Mouse (Mus musculus) limb, embryonic 11.5 days (tissue): ENCODE measurements around the gene Nell1. TPM values are rescaled to one million over a fixed set of nuclear protein-coding genes. Genes with fewer than 3 reads are reported as not detected.
A peak's percentile ranks its signal among the peaks of the same experiment; 100 is the strongest.

ENCODE experiments used
- ATAC-seq: fragments of 200-750 bp; cut with Nextera tagmentation; 2 replicates; pipeline ENCODE4 v1.8.0; 2017; ENCODE audit warnings: low read depth; ENCODE audit not compliant: insufficient number of reproducible peaks, low FRiP score, low TSS enrichment
- DNase-seq: peaks from one replicate; pipeline ENCODE4 v3.0.0-alpha.2; 2015; ENCODE audit warnings: low spot score
- H3K27ac ChIP-seq: fragments of 300-500 bp; sonication (generic); replicated peaks from 2 replicates; pipeline ENCODE4 v1.5.1; 2014; ENCODE audit warnings: low read depth, mild to moderate bottlenecking, low read length
- H3K27me3 ChIP-seq: fragments of 300-500 bp; sonication (generic); 2 replicates; pipeline ENCODE4 v1.6.1; 2014; ENCODE audit warnings: mild to moderate bottlenecking, low read length, mixed read lengths; ENCODE audit not compliant: control insufficient read depth, insufficient read depth
- H3K36me3 ChIP-seq: fragments of 300-500 bp; sonication (generic); 2 replicates; pipeline ENCODE4 v1.6.1; 2014; ENCODE audit warnings: mild to moderate bottlenecking, low read length, moderate library complexity, mixed read lengths; ENCODE audit not compliant: control insufficient read depth, insufficient read depth
- H3K4me1 ChIP-seq: fragments of 300-500 bp; sonication (generic); 2 replicates; pipeline ENCODE4 v1.6.1; 2014; ENCODE audit warnings: low read length, mixed read lengths; ENCODE audit not compliant: control insufficient read depth, insufficient read depth
- H3K4me2 ChIP-seq: fragments of 300-500 bp; sonication (generic); 2 replicates; pipeline ENCODE4 v1.6.1; 2014; ENCODE audit warnings: low read depth, mild to moderate bottlenecking, moderate library complexity; ENCODE audit not compliant: severe bottlenecking
- H3K4me3 ChIP-seq: fragments of 300-500 bp; sonication (generic); 2 replicates; pipeline ENCODE4 v1.5.1; 2014; ENCODE audit warnings: low read depth, low read length
- H3K9ac ChIP-seq: fragments of 300-500 bp; sonication (generic); 2 replicates; pipeline ENCODE4 v1.6.1; 2014; ENCODE audit warnings: mild to moderate bottlenecking, low read length
- H3K9me3 ChIP-seq: fragments of 300-500 bp; sonication (generic); 2 replicates; pipeline ENCODE4 v1.6.1; 2016; ENCODE audit warnings: low read length; ENCODE audit not compliant: control insufficient read depth
- WGBS: fragments of 180-500 bp; shearing (Covaris S2); extraction: QIAGEN DNeasy Blood & Tissue Kit; methylation state at CpG from one replicate; pipeline ENCODE4 v1.1.7; 2014; 5-methylcytosine and 5-hydroxymethylcytosine counted together
- polyA plus RNA-seq: library from polyadenylated mRNA; unstranded; fragments of >200 nt; fragmentation: Nextera tagmentation; extraction: Ambion mirVana; gene quantifications from 2 replicates; pipeline ENCODE4 v1.2.1, GENCODE M21; 2014

Nell1 gene
- polyA plus RNA-seq, 1 experiment from 2014 or later = 0.65 TPM

- H3K27me3 ChIP-seq = no peaks in the 10 kb centered on the region
- H3K9ac ChIP-seq = no peak overlapping the region
- no peaks in the 10 kb centered on the region for H3K9me3 ChIP-seq
- ATAC-seq (no peak), DNase-seq (peak; percentile 23)
- H3K4me1 ChIP-seq = no peaks in the 10 kb centered on the region
- 82% methylated on average over 1 of the region's 1 CpGs for WGBS
- H3K4me2 ChIP-seq = no peak overlapping the region
- no peak overlapping the region for H3K4me3 ChIP-seq
- H3K27ac ChIP-seq = no peak overlapping the region
- no peaks in the 10 kb centered on the region for H3K36me3 ChIP-seq
Measured at GRCm38 (mm10) chr7:50783652-50784051, 809.0 kb downstream of the Nell1 start.

GRCm38 (mm10) chr7:50826180-50826579 is 851.5 kb downstream of the Nell1 start:
- DNase-seq (no peak), ATAC-seq (no peak)
- Histone ChIP-seq H3K9ac (no peak overlapping the region), H3K36me3 (no peaks in the 10 kb centered on the region), H3K9me3 (no peaks in the 10 kb centered on the region), H3K4me1 (no peaks in the 10 kb centered on the region), H3K4me2 (no peak overlapping the region), H3K4me3 (no peak overlapping the region), H3K27me3 (no peaks in the 10 kb centered on the region), H3K27ac (no peak overlapping the region)
- WGBS = 37% methylated on average over 7 of the region's 7 CpGs

DNA sequence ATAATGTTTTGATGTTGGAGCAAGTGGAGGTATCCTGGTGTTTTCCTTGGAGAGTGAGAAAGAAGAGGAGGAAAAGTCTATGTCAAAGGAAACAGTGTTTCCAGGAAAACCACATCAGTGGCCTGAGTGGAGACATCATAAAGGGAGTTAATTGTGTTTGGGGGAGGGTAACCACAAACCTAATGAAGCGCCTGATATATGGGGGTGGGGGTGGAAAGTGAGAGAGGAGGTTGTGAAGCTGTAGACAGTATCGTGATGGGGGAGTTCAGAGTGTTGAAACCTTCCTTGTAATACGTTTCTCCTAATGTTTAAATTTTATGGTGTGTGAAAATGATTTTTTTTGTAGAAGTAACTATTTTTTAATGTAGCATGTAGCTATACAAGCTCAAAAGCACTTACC is 858.1 kb downstream of the Nell1 start:
- Histone ChIP-seq H3K4me2 (no peak overlapping the region), H3K36me3 (no peaks in the 10 kb centered on the region), H3K27ac (no peak overlapping the region), H3K9ac (no peak overlapping the region), H3K4me1 (no peaks in the 10 kb centered on the region), H3K4me3 (no peak overlapping the region), H3K27me3 (no peaks in the 10 kb centered on the region), H3K9me3 (no peaks in the 10 kb centered on the region)
- DNase-seq = no peak
- ATAC-seq = no peak
- 50% methylated on average over 3 of the region's 3 CpGs for WGBS

DNA sequence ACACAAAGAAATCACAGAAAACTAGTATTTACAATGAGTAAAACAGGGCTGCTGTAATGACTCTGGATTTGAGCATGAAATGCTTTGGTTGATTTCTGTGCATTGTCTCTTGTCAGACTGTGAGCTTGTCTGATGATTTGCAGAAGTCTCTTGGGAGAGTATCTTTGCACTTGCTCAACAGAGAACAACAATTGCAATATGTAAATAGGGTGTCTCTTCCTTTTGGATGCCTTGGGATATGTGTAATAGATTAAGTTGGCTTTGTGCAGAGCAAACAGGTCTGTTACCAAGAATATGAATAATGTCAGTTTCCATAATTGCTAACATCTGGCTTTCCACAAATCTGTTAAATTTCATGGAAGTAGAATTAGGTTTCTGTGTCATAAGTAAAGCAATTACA is 868.0 kb downstream of the Nell1 start:
- no peak for DNase-seq
- no peak for ATAC-seq
- no peak overlapping the region for H3K27ac ChIP-seq
- H3K27me3 ChIP-seq = no peaks in the 10 kb centered on the region
- no peaks in the 10 kb centered on the region for H3K4me1 ChIP-seq
- no peak overlapping the region for H3K4me2 ChIP-seq
- H3K36me3 ChIP-seq = no peaks in the 10 kb centered on the region
- no peak overlapping the region for H3K4me3 ChIP-seq
- H3K9ac ChIP-seq = no peak overlapping the region
- no peaks in the 10 kb centered on the region for H3K9me3 ChIP-seq

- Histone ChIP-seq H3K4me3 (no peak overlapping the region), H3K9me3 (no peaks in the 10 kb centered on the region), H3K4me2 (no peak overlapping the region), H3K36me3 (no peaks in the 10 kb centered on the region), H3K27ac (no peak overlapping the region), H3K4me1 (no peaks in the 10 kb centered on the region), H3K9ac (no peak overlapping the region), H3K27me3 (no peaks in the 10 kb centered on the region)
- ATAC-seq (no peak), DNase-seq (no peak)
- 79% methylated on average over 1 of the region's 1 CpGs for WGBS
Measured at GRCm38 (mm10) chr7:50847921-50848320, 873.3 kb downstream of the Nell1 start.

DNA sequence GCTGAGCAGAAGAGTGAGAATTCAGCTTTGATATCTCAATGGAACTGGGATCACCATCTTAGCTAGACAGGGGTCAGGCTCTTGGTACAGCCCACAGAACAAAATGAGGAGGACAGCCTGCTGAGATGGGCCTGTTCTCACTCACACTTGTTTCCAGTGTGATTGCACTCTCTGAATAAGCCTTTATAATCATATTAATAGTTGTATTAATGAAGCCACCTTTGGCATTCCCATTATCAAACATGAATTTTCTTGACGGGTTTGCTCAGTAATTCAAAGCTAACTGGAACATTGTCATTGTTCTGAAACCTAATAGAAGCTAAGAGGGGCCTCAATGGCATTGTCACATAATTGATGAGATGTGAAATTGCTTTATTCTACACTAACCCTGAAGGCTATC is 875.6 kb downstream of the Nell1 start:
- Histone ChIP-seq H3K4me2 (no peak overlapping the region), H3K9me3 (no peaks in the 10 kb centered on the region), H3K36me3 (no peaks in the 10 kb centered on the region), H3K4me3 (no peak overlapping the region), H3K27ac (no peak overlapping the region), H3K9ac (no peak overlapping the region), H3K4me1 (no peaks in the 10 kb centered on the region), H3K27me3 (no peaks in the 10 kb centered on the region)
- ATAC-seq (no peak), DNase-seq (no peak)
- WGBS = 86% methylated on average over 1 of the region's 1 CpGs

GRCm38 (mm10) chr7:50870181-50870580 is 895.5 kb downstream of the Nell1 start:
- Histone ChIP-seq H3K4me2 (no peak overlapping the region), H3K9ac (no peak overlapping the region), H3K4me1 (no peaks in the 10 kb centered on the region), H3K4me3 (no peak overlapping the region), H3K36me3 (no peaks in the 10 kb centered on the region), H3K27me3 (no peaks in the 10 kb centered on the region), H3K9me3 (no peaks in the 10 kb centered on the region), H3K27ac (no peak overlapping the region)
- ATAC-seq (no peak), DNase-seq (no peak)
- WGBS = 19% methylated on average over 1 of the region's 1 CpGs

GRCm38 (mm10) chr7:50887625-50888024 is 913.0 kb downstream of the Nell1 start:
- no peak overlapping the region for H3K9ac ChIP-seq
- WGBS = 62% methylated on average over 3 of the region's 3 CpGs
- H3K27me3 ChIP-seq = no peaks in the 10 kb centered on the region
- no peak for ATAC-seq
- no peak overlapping the region for H3K27ac ChIP-seq
- no peak overlapping the region for H3K4me3 ChIP-seq
- no peak overlapping the region for H3K4me2 ChIP-seq
- H3K4me1 ChIP-seq = no peaks in the 10 kb centered on the region
- DNase-seq = no peak
- no peaks in the 10 kb centered on the region for H3K9me3 ChIP-seq
- no peaks in the 10 kb centered on the region for H3K36me3 ChIP-seq

DNA sequence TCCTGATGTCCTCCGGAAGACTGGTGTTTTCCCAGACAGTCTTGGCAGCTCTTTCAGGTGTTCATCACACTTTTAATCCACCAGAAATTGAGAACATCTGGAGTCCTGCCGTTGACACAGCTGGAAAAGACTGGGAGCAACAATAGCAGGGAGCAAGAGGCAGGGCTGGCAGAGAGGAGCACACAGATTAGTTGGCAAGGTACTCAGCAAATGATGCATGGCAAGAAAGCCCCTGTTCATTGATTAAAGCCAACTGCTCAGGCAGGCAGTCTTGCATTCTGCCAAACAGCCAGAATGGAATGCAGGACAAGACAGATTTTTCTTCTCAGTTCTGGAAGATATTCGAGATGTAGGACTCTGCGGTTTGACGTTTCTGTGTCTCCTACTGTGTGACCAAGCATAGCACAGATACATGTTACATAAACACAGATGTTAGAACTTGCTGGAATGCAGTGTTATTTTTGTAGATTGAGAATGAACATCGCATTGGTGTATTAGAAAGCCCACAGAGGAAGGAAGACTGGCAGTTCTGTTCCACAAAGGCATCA is 925.0 kb downstream of the Nell1 start:
- Histone ChIP-seq H3K27ac (no peak overlapping the region), H3K9ac (no peak overlapping the region), H3K4me1 (no peaks in the 10 kb centered on the region), H3K4me3 (no peak overlapping the region), H3K36me3 (no peaks in the 10 kb centered on the region), H3K9me3 (no peaks in the 10 kb centered on the region), H3K4me2 (no peak overlapping the region), H3K27me3 (no peaks in the 10 kb centered on the region)
- ATAC-seq = no peak
- 64% methylated on average over 6 of the region's 6 CpGs for WGBS
- DNase-seq = no peak
